Mouse (Mus musculus) forebrain, embryonic 13.5 days (tissue): Measurements from ENCODE around the gene Mb. TPM values are rescaled to one million over a fixed set of nuclear protein-coding genes. Genes with fewer than 3 reads are reported as not detected.

ENCODE experiments used
- ATAC-seq: fragments of 200-750 bp; cut with Nextera tagmentation; 2 replicates; pipeline ENCODE4 v1.8.0; 2017
- H3K27ac ChIP-seq: fragments of 300-500 bp; sonication (generic); 2 replicates; pipeline ENCODE4 v1.5.1; 2015; ENCODE audit warnings: inconsistent platforms, mild to moderate bottlenecking, moderate library complexity
- H3K27me3 ChIP-seq: fragments of 300-500 bp; sonication (generic); 2 replicates; pipeline ENCODE4 v1.6.1; 2015; ENCODE audit warnings: mild to moderate bottlenecking, inconsistent platforms
- H3K36me3 ChIP-seq: fragments of 300-500 bp; sonication (generic); 2 replicates; pipeline ENCODE4 v1.6.1; 2015; ENCODE audit warnings: mild to moderate bottlenecking, inconsistent platforms; ENCODE audit not compliant: poor library complexity, severe bottlenecking
- H3K4me1 ChIP-seq: fragments of 300-500 bp; sonication (generic); 2 replicates; pipeline ENCODE4 v1.6.1; 2015; ENCODE audit warnings: inconsistent platforms
- H3K4me2 ChIP-seq: fragments of 300-500 bp; sonication (generic); 2 replicates; pipeline ENCODE4 v1.6.1; 2015; ENCODE audit warnings: inconsistent platforms, mild to moderate bottlenecking, moderate library complexity
- H3K4me3 ChIP-seq: fragments of 300-500 bp; sonication (generic); 2 replicates; pipeline ENCODE4 v1.5.1; 2015; ENCODE audit warnings: mild to moderate bottlenecking, inconsistent platforms
- H3K9ac ChIP-seq: fragments of 300-500 bp; sonication (generic); 2 replicates; pipeline ENCODE4 v1.6.1; 2015; ENCODE audit warnings: mild to moderate bottlenecking, inconsistent platforms
- H3K9me3 ChIP-seq: fragments of 300-500 bp; sonication (generic); replicated peaks from 2 replicates; pipeline ENCODE4 v1.6.1; 2016; ENCODE audit warnings: inconsistent platforms
- WGBS: fragments of 180-500 bp; shearing (Covaris S2); methylation state at CpG from one replicate; pipeline ENCODE4 v1.1.7; 2015; 5-methylcytosine and 5-hydroxymethylcytosine counted together
- polyA plus RNA-seq: library from polyadenylated mRNA; unstranded; fragments of >200 nt; fragmentation: Nextera tagmentation; extraction: Ambion mirVana; gene quantifications from 2 replicates; pipeline ENCODE4 v1.2.1, GENCODE M21; 2015

Mb gene
- polyA plus RNA-seq, 1 experiment from 2014 or later, result not detected

GRCm38 (mm10) chr15:76972661-76973060, 77.8 kb downstream of the Mb start:
- WGBS, result 87% methylated on average over 4 of the region's 4 CpGs
- H3K9ac ChIP-seq, result no peak overlapping the region
- no peak overlapping the region for H3K27ac ChIP-seq
- H3K4me1 ChIP-seq, result no peaks in the 10 kb centered on the region; the same call in 1 of the 2 replicates
- no peaks in the 10 kb centered on the region for H3K27me3 ChIP-seq
- no peaks in the 10 kb centered on the region for H3K9me3 ChIP-seq
- H3K4me3 ChIP-seq, result no peak overlapping the region
- H3K36me3 ChIP-seq, result no peaks in the 10 kb centered on the region
- no peak for ATAC-seq
- H3K4me2 ChIP-seq, result no peak overlapping the region

Other genes starting within 250 kb of the Mb start
- 33.5 and 36.9 TPM in 2 replicates for gene Zfp251, start 179.2 kb downstream of the Mb start, polyA plus RNA-seq
- 12.1 and 13.3 TPM in 2 replicates for gene Zfp7, start 171.4 kb downstream of the Mb start, polyA plus RNA-seq
- 0.44 and 0.54 TPM in 2 replicates for gene Gm49527, start 171.3 kb downstream of the Mb start, polyA plus RNA-seq
- gene Zfp647, start 125.2 kb downstream of the Mb start, polyA plus RNA-seq, result 30.6 and 31.6 TPM in 2 replicates
- 66.3 and 68.5 TPM in 2 replicates for gene 1110038F14Rik, start 102.2 kb downstream of the Mb start, polyA plus RNA-seq
- not detected in 2 replicates for gene Apol6, start 5.9 kb downstream of the Mb start, polyA plus RNA-seq